Mouse (Mus musculus) lung, postnatal 4 days (tissue): ENCODE data around the gene Dapk2.
A peak's percentile ranks its signal among the peaks of the same experiment; 100 is the strongest.

Experiments
- DNase-seq, 2 experiments: peaks; one replicate each; pipeline ENCODE4 v3.0.0; 2021

The Dapk2 gene

GRCm38 (mm10) chr9:66157958-66158830, at the start of gene Dapk2:
Gene Dapk2, plus strand, starts transcription at chr9:66158223.
- peak; percentile 91 for DNase-seq

GRCm38 (mm10) chr9:66109574-66109973, 48.4 kb upstream of the Dapk2 start:
- no peak for DNase-seq

DNA sequence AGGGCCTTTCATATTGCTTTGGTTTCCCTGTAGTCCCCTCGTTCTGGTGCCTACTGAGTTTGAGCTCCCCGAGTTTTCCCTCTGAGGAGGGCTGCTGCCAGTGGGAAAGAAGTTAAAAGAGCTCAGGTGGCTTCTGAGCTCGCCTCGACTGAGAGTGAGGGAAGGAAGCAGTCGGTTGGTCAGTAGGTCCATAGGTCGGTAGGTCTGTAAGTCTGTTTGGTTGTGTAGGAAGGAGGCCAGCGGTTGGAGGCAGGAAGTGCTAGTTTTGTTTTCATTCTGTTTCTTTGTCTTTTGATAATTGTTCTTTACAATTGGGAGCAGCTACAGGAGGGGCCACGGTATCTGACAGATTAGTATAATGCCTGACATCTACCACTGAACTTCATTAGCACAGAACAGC, 47.9 kb upstream of the Dapk2 start:
- DNase-seq: no peak

DNA sequence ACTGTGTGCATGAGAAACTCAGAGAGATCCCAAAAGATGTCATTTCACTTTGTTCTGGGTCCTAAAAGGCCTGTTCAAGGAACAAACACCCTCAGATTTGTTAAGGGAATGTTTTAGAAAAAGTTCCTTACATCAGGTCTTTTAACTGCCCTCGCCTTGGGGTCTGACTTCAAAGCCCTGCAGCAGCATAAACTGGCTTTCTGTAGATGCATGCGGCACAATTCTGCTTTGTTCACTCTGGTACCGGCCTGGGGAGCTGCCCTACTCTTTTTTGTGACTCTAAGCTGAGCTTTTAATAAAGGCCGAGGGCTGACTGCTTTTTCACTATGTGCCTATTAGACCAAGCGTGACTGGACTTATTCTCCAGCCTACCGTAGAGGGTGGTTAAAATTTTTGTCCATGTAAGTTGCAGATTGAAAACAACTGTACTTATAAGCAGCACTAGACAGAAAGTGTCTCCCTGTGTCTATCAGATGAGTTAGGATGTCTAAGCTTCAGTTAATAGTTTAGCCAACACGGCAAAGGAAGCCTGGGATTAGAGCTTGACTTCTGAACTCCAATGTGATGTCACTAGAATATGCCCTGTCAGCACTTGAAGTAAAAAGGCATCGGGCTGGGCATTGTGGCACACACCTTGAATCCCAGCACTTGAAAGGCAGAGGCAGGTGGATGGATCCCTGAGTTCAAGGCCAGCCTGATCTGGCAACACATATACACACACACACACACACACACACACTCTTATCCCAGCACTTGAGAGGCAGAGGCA, 47.2 kb upstream of the Dapk2 start:
- no peak for DNase-seq

DNA sequence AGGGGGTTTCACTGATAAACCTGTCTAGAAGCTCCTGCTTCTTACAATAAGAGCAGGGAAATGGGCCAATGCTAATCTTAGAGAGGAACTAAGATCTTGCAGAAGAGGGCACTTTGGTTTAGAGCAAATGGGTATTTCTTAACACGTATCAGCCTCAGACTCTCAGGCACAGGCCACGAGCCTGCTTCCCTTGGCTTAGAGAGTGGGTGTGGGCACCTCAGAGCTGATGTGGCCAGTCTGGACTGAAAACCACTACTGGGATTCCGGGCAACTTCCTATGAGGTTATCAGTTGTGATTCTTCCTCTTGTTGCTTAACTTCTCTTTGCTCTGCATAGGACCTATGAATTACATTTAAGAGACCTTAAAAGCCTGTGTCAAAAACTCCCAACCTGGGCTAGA, 43.7 kb upstream of the Dapk2 start:
- DNase-seq: peak; percentile 58 to 60

DNA sequence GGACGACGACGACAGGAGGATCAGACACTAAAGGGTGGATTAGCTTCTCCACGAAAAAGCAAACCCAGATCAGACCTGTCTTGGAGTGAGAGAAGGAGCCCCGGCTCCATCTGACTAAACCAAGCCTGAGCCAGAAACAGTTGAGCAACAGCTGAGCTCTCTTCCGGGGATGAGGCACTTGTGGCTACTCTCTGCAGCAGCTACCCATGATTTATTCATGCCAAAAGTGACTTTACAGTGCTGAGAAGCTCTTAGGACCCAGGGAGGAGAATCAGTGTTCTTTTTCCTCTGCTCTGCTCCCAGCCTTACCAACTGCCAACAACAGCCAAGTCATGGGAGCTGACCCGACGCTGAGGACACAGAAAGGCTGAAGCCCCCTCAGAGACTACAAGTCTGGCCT, 41.1 kb upstream of the Dapk2 start:
- DNase-seq: peak in 1 of 2 experiments; percentile 41

- DNase-seq: no peak
Measured at GRCm38 (mm10) chr9:66119498-66119897, 38.5 kb upstream of the Dapk2 start.

GRCm38 (mm10) chr9:66120106-66120505, 37.9 kb upstream of the Dapk2 start:
- DNase-seq: no peak

DNA sequence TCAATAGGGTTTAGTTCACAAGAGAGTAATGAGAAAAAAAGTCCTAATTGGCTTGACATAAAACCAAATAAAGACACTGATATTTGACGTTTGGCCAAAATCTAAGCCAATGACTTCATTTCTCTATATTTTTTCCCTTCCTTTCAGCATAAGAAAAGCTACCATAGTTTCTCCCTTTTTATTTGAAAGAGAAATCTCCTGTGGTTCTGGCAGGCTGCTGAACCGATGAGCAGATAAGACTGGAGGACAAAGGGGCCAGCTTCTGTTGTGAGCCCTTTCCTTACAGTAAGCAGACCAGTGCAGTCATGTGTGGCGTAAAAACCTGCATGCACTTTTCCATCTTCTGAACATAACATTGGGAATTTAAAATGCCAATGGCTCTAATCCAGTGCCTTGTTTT, 37.1 kb upstream of the Dapk2 start:
- DNase-seq: no peak

GRCm38 (mm10) chr9:66121421-66121820, 36.6 kb upstream of the Dapk2 start:
- no peak for DNase-seq

DNA sequence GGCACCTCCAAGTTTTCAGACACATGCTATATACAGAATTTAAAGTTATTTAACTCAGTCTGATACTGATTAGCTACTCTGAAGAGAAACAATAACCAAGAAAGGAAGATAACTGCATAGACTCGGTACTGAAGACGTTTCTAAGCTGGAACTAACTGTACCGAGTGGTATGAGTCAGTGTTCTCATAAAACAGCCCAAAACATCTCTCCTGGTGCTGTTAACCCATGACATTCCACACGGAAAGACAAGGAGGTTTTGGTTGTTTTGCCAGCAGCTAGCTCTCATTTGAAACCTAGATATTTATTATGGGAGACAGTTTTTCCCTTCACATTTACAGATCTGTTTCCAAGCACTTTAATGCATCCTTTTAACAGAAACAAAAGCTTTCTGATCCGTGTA, 34.4 kb upstream of the Dapk2 start:
- no peak for DNase-seq

- peak in 1 of 2 experiments; percentile 37 for DNase-seq
Measured at GRCm38 (mm10) chr9:66124111-66124531, 33.9 kb upstream of the Dapk2 start.

DNA sequence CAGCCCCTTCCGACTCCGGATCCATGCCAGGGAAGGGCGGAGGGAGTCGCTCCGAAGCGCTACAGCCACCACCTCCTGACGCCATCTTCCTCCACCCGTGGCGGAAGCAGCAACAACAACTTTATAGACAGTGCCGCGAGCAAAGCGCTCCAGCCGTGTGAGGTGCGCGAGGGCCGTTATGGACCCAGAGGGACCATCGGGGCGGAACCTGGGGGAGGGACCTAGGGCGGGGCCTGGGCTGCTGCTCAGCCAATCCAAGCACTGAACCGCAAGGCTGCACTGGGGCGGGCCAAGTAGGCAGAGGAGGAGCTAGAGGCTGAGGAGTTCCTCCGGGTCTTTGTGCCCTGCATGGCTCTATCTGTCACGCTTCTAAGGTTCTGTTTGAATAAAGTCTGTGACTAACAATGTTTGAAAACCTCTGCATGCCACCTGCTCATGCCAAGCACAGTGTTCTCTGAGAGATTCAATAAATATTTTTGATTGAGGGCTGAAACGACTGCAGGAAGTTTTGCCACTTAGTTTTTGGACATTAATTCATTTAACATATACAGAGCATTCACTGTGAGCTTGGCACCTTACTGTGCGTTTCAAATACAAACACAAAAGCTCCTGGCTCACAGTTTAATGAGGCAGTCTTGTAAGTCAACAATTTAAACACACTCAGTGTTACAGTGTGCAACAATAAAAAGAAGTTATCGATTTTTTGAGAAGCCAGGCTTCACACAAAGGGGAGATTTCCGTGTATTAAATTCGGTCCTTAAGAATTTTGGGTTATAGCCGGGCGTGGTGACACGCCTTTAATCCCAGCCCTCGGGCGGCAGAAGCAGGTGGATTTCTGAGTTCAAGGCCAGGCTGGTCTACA, 33.1 kb upstream of the Dapk2 start:
- peak; percentile 99 for DNase-seq

DNA sequence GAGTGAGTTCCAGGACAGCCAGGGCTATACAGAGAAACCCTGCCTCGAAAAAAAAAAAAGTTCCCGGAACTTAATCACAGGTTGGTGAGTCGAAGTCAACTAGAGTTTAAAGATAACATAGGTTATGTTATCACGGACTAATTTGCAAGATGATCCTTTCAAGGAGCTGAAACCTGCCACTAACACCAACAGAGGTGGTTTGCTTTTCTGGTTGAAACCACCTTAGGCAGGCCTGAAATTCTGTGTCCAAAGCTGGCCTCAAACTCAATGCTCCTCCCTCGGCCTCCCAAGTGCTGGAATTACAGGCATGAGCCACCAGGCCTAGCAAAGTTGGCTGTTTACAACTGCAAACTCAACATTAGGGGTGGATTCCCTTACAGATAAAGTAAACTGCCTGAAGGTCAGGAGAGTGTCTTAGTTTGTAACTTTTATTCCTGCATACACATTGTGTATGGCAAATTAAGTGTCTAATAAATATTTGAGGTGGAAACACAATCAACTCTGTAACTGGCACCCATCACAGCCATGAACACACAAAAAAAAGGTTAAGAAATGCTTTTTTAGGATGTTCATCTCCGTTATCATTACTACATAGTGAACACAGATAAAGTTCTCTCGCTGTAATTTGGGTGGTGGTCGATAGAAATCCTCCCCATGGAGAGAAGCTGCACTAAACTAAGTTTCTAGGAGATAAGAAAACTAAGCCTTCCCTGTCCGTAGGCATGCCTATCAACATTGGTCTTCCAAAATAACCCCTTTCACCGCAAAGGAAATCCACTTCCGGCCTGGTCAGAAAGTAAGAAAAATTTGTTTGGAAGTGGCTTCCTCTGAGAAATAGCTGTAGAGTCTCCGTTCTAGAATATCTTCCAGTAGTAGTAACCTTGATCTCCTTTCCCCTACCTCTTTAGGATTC, 32.2 kb upstream of the Dapk2 start:
- DNase-seq: no peak

- peak; percentile 95 for DNase-seq
Measured at GRCm38 (mm10) chr9:66126456-66127192, 31.4 kb upstream of the Dapk2 start, which contains the start of the genes Snx1 and Ciao2a. Gene Snx1, minus strand, starts transcription at chr9:66126587. Gene Ciao2a, plus strand, starts transcription at chr9:66126611.

- no peak for DNase-seq
Measured at GRCm38 (mm10) chr9:66127193-66127546, 30.9 kb upstream of the Dapk2 start.

DNA sequence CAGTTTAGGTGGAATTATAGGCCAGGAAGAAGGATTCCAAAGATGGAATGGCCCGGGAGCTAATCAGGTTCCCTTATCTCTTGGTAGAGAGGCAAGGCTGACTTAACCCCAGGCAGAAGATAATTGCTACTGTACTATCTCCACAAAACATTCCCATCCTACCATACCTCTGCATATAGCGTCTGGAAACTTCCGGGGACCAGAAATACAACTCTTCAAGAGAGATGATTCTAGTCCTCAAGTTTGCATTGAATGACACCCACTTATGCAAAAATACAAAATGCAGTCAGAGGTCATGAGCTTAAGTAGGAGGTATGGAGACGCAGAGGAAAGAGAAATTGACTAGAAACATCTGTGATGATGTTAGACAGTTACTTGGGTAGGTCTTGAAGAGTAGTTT, 30.1 kb upstream of the Dapk2 start:
- DNase-seq: no peak

GRCm38 (mm10) chr9:66131466-66131865, 26.6 kb upstream of the Dapk2 start:
- peak in 1 of 2 experiments; percentile 37 for DNase-seq

DNA sequence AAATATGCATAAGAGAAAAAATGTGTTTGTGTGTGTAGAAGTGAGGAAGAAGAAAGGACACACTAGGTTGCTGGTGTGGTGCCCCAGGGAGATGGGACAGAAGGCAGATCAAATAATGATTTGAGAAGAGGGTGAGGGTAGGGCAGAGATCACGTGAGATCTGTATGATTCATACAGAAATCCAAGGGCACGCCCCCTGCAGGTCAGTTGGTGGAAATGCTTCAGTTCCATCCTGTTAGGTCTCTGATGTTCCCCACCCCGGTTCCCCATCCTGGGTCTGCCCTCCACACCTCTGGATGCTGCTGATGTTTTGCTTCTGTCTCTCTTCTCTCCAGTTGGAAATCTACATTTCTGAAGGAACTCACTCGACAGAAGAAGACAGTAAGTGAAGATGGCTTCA, 22.1 kb upstream of the Dapk2 start:
- DNase-seq: peak in 1 of 2 experiments; percentile 31

DNA sequence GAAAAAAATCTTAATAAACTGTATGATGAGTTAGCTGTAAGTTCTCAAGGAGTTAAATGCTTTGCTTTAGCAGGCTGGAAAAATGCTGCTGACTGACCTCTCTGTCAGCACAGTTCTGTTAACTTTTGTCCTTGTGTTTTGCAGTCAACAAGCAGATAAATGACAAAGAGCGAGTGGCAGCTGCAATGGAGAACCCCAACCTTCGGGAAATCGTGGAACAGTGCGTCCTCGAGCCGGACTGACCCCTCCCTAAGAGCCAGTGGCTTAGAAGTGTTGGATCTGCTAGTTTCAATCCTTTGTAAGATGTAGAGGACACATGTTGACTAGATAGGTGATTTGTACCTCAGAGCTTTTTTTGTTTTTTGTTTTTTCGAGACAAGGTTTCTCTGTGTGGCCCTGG, 19.8 kb upstream of the Dapk2 start:
- no peak for DNase-seq

DNA sequence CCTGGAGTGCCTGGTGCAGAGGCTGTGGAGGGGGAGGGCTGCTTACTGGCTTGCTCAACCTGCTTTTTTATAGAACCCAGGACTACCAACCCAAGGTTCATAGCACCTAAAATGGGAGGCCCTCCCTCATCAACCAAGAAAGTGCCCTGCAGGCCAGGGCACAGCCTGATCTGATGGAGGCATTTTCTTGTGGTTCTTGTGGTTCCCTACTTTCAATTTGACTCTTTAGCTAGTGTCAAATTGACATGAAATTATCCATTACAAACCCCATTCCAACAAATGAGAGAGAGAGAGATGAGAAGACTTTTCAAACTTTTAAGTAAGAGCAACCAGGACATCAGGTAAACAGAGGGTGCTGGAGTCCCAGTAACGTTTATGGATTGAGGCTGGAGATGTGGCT, 15.8 kb upstream of the Dapk2 start:
- DNase-seq: no peak
